Mouse (Mus musculus) erythroblast, embryonic 14.5 days (primary cell): ENCODE results near the gene Heatr1. TPM values are rescaled to one million over a fixed set of nuclear protein-coding genes. Genes with fewer than 3 reads are reported as not detected.

Experiments
- H3K27me3 ChIP-seq: 2 replicates; pipeline ENCODE4 v1.6.1; 2012; ENCODE audit warnings: inconsistent platforms; ENCODE audit not compliant: control insufficient read depth
- H3K36me3 ChIP-seq: 2 replicates; pipeline ENCODE4 v1.6.1; 2012; ENCODE audit warnings: mild to moderate bottlenecking, inconsistent platforms; ENCODE audit not compliant: control insufficient read depth
- H3K4me1 ChIP-seq: 2 replicates; pipeline ENCODE4 v1.6.1; 2012; ENCODE audit warnings: inconsistent platforms; ENCODE audit not compliant: control insufficient read depth
- H3K4me3 ChIP-seq: replicated peaks from 2 replicates; pipeline ENCODE3; 2012; ENCODE audit warnings: moderate library complexity, mild to moderate bottlenecking, inconsistent platforms
- H3K9me3 ChIP-seq: 2 replicates; pipeline ENCODE4 v1.6.1; 2012; ENCODE audit warnings: low read length, inconsistent platforms, mixed read lengths; ENCODE audit not compliant: control insufficient read depth
- GATA1 ChIP-seq: IDR thresholded peaks from 2 replicates; pipeline ENCODE4 v1.6.1; 2012; ENCODE audit warnings: low read length, inconsistent platforms, mixed read lengths
- TAL1 ChIP-seq: IDR thresholded peaks from 3 replicates; pipeline ENCODE4 v1.6.1; 2012; ENCODE audit warnings: low read length, inconsistent platforms, mixed read lengths
- polyA plus RNA-seq: library from polyadenylated mRNA; stranded (reverse); fragments of >175 nt; gene quantifications from 2 replicates; pipeline ENCODE4 v1.2.3, GENCODE M21; 2012

Heatr1 gene
- polyA plus RNA-seq, 1 experiment, result 0.27 TPM

DNA sequence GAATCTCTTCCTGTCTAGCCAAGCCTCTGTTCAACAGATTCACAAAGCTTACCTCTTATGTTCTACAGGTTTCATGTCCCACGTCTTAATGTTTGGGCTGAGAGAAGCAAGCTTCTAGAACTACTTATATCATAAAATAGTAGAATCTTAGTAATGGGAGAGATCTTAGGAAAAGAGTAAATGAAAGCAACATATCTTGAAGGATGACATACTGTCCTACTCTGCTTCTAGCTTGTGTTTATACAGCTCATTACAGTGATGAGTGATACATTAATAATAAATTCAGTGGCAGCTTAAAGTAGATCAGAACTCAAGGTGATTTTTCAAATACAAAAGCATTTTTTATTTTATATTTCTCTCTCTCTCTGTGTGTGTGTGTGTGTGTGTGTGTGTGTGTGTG lies 70.0 kb downstream of the Heatr1 start, which contains the start of gene Lgals8:
Gene Lgals8, minus strand, starts transcription at position 101 of the 400 bp plus-strand sequence.
- no peak within 1 kb of the TSS for H3K4me3 ChIP-seq
- H3K36me3 ChIP-seq, result no peaks in the 10 kb centered on the region; the same call in none of the 2 replicates
- H3K4me1 ChIP-seq, result peaks cover 20% of the 10 kb centered on the region
- H3K27me3 ChIP-seq, result no peaks in the 10 kb centered on the region
- TF ChIP-seq TAL1 (no peak), GATA1 (no peak)
- no peaks in the 10 kb centered on the region for H3K9me3 ChIP-seq

DNA sequence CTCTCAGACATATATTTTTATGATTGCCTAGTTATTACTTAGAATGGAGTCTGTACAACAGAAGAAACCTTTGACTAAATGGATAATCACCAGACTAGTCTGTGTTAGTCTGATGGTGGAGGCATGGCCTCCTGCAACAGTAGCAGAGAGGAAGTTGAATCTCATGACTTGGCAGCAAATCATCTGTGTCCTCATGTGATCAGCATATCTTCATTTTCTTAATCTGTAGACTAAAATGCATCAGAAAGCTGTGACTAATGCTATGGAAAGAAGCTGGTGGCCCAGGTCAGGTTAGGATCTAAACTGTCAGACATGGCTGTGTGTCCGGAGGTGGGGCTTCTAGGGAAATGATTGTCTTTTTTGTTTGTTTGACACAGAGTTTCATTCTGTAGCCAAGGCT lies 73.7 kb downstream of the Heatr1 start:
- Histone ChIP-seq H3K4me3 (no peak overlapping the region), H3K36me3 (no peaks in the 10 kb centered on the region), H3K9me3 (no peaks in the 10 kb centered on the region), H3K4me1 (no peaks in the 10 kb centered on the region), H3K27me3 (no peaks in the 10 kb centered on the region)
- TF ChIP-seq TAL1, result no peak
- TF ChIP-seq GATA1, result no peak

DNA sequence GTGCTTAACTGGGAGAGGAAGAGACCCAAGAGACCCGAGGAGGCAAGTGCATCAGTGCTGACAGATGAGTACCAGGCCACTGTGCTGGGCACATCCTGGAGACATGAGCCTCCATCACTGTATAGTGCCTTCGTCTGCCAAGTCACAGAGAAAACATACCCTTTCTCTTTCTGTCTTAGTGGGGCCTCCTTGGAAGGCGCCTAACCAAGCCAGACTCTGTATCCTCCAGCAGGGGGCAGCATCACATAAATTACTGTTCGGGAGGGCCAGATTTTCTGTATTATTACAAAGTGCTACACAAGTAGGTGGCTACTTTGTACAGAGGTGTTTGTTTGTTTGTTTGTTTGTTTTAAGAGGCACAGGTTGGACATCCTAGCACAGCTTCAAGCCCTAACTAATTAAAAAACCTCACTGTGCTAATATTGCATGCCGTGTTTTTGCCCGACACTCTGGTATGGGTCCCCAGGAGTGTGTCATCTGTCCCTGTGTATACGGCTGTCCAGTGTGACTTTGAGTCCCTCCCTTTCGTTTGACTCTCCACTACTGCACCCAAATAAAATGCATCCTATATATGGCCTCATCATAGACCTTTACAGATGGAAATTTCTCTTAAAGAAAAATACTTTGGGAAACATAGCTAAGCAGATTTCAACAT lies 79.0 kb downstream of the Heatr1 start:
- no peaks in the 10 kb centered on the region for H3K36me3 ChIP-seq
- H3K4me1 ChIP-seq, result no peaks in the 10 kb centered on the region
- no peak overlapping the region for H3K4me3 ChIP-seq
- no peaks in the 10 kb centered on the region for H3K27me3 ChIP-seq
- H3K9me3 ChIP-seq, result no peaks in the 10 kb centered on the region
- no peak for TF ChIP-seq GATA1
- TF ChIP-seq TAL1, result no peak

- H3K27me3 ChIP-seq, result no peaks in the 10 kb centered on the region
- TF ChIP-seq GATA1 (no peak), TAL1 (no peak)
- no peaks in the 10 kb centered on the region for H3K9me3 ChIP-seq
- H3K4me3 ChIP-seq, result no peak overlapping the region
- no peaks in the 10 kb centered on the region for H3K36me3 ChIP-seq
- H3K4me1 ChIP-seq, result no peaks in the 10 kb centered on the region
Measured at GRCm38 (mm10) chr13:12475239-12475638, 80.4 kb downstream of the Heatr1 start.

DNA sequence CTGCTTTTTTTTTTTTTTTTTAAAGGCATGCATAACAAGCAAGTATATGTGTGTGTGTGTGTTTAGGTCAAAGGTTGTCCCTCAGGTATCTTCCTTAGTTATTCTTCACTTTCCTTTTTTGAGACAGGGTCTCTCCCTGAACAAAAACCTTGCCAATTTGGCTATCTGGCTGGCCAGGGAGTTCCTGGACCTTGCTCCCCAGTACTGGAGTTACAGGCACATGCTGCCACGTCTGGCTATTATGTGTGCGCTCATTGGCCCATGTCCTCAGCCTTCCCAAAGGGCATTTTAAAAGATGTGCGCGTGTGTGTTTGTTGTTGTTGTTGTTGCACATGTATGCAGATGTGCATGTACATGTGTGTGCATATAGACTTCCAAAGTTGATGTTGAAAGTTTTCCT lies 82.1 kb downstream of the Heatr1 start:
- Histone ChIP-seq H3K27me3 (no peaks in the 10 kb centered on the region), H3K4me1 (no peaks in the 10 kb centered on the region), H3K36me3 (no peaks in the 10 kb centered on the region), H3K4me3 (no peak overlapping the region), H3K9me3 (no peaks in the 10 kb centered on the region)
- TF ChIP-seq GATA1 (no peak), TAL1 (no peak)

DNA sequence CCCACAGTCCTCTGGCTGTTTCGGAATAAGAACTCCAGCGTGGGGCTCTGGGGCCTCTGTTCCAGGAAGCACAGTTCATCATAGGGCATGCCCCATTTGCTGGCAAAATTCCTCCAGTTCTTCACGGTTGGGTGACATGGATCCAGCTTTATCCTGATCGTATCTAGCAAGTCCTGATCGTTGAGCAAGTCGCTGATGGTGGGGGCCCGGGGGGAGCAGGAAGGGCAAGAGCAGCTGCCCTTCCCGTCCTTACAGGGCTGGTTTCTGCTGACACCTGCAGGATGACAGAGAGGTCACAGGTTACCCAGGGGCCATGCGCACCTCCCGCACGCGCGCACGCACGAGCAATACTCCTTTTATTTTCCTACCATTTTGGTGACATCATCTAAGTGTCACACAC lies 83.5 kb downstream of the Heatr1 start:
- TF ChIP-seq TAL1, result no peak
- TF ChIP-seq GATA1, result no peak
- no peaks in the 10 kb centered on the region for H3K36me3 ChIP-seq
- no peaks in the 10 kb centered on the region for H3K9me3 ChIP-seq

DNA sequence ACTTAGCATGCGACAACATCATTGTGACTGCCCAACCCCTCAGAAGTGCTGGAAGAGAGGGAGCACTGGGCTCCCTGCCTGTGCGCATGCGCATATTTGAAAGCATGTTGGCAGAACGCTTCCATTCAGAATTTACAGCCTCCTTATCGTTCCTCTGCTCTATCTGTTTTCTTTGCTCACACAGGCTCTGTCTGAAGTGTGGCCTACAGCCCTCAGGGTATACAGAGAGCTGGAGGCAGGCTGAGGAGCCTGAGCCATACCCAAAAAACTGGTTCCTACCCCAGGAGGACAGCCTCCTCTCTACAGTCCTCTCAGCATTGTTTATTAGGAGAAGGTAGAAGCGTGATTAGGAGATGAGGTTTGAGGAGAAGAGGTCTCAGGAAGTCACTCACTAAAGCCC lies 85.0 kb downstream of the Heatr1 start:
- H3K36me3 ChIP-seq, result no peaks in the 10 kb centered on the region
- no peaks in the 10 kb centered on the region for H3K9me3 ChIP-seq
- no peaks in the 10 kb centered on the region for H3K4me1 ChIP-seq
- H3K27me3 ChIP-seq, result no peaks in the 10 kb centered on the region
- no peak for TF ChIP-seq TAL1
- no peak for TF ChIP-seq GATA1
- no peak overlapping the region for H3K4me3 ChIP-seq

More for the DNA sequence above, 83.5 kb downstream of the Heatr1 start:
- Histone ChIP-seq H3K27me3 (no peaks in the 10 kb centered on the region), H3K4me3 (no peak overlapping the region), H3K4me1 (no peaks in the 10 kb centered on the region)

DNA sequence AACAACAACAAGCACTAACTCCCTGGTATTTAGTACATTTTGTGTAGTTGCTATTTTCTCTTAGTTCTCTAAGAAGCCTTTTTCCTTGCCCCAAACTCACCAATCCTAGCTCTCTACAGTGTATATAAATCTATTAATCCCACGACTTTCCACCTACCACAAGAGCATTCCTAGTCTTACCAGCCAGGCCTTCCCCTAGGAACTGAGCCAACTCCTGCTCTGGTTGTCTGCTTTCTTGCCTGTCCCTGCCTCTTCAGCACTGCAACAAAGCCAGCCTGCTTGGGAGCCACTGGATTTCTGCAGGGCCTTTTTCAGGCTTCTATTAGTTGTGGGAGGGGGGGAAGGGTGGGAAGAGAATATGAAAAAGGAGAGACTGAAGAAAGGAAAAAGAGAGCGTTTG lies 90.4 kb downstream of the Heatr1 start:
- Histone ChIP-seq H3K27me3 (no peaks in the 10 kb centered on the region), H3K4me1 (no peaks in the 10 kb centered on the region), H3K36me3 (no peaks in the 10 kb centered on the region), H3K4me3 (no peak overlapping the region), H3K9me3 (no peaks in the 10 kb centered on the region)
- TF ChIP-seq TAL1, result no peak
- TF ChIP-seq GATA1, result no peak

DNA sequence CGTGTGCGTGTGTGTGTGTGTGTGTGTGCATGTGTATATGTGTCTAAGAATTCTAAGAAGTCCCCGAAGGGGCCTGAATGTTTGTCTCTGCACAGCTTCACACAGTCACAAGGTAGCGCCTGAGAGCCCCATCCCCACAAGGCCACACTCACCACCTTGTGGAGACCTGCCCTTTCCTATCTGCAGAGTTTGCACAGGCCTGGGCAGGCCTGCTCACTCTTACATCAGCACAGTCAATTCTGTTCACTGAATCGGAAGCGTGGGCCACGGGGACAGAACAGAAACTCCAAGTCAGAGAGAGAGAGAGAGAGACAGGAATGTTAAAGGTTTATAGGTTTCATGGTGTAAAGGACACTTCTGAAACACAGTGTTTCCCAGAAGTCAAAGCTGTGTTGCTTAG lies 90.8 kb downstream of the Heatr1 start:
- Histone ChIP-seq H3K36me3 (no peaks in the 10 kb centered on the region), H3K4me1 (no peaks in the 10 kb centered on the region), H3K4me3 (no peak overlapping the region), H3K27me3 (no peaks in the 10 kb centered on the region), H3K9me3 (no peaks in the 10 kb centered on the region)
- TF ChIP-seq TAL1 (no peak), GATA1 (no peak)

Other genes starting within 250 kb of the Heatr1 start
- 0.55 and 0.61 TPM in 2 replicates for gene Mtr, start 136.9 kb upstream of the Heatr1 start, polyA plus RNA-seq
- gene Actn2, start 54.3 kb upstream of the Heatr1 start, polyA plus RNA-seq, result not detected in 2 replicates
- 0.10 and 0.15 TPM in 2 replicates for gene Lgals8, start 69.9 kb downstream of the Heatr1 start, polyA plus RNA-seq
- not detected in 2 replicates for gene Edaradd, start 125.4 kb downstream of the Heatr1 start, polyA plus RNA-seq
- not detected in 2 replicates for gene Ero1lb, start 170.8 kb downstream of the Heatr1 start, polyA plus RNA-seq